Mouse (Mus musculus) midbrain, embryonic 14.5 days (tissue): ENCODE results near the gene Prtn3. TPM values are rescaled to one million over a fixed set of nuclear protein-coding genes. Genes with fewer than 3 reads are reported as not detected.

ENCODE experiments used
- ATAC-seq: fragments of 200-750 bp; cut with Nextera tagmentation; 2 replicates; pipeline ENCODE4 v1.8.0; 2017; ENCODE audit warnings: moderate number of reproducible peaks, moderate library complexity; ENCODE audit not compliant: low FRiP score, low TSS enrichment
- DNase-seq: peaks from one replicate; pipeline ENCODE4 v3.0.0-alpha.2; 2015
- H3K27ac ChIP-seq: fragments of 300-500 bp; sonication (generic); replicated peaks from 2 replicates; pipeline ENCODE4 v1.5.1; 2014; ENCODE audit warnings: mild to moderate bottlenecking, low read depth, low read length, moderate library complexity
- H3K27me3 ChIP-seq: fragments of 300-500 bp; sonication (generic); 2 replicates; pipeline ENCODE4 v1.6.1; 2014; ENCODE audit warnings: low read length, control low read depth, mixed read lengths; ENCODE audit not compliant: control insufficient read depth, insufficient read depth
- H3K36me3 ChIP-seq: fragments of 300-500 bp; sonication (generic); 2 replicates; pipeline ENCODE4 v1.6.1; 2014; ENCODE audit warnings: low read length, control low read depth; ENCODE audit not compliant: control insufficient read depth, insufficient read depth
- H3K4me1 ChIP-seq: fragments of 300-500 bp; sonication (generic); 2 replicates; pipeline ENCODE4 v1.6.1; 2014; ENCODE audit warnings: mild to moderate bottlenecking, antibody characterized with exemption, low read length, control low read depth; ENCODE audit not compliant: control insufficient read depth, insufficient read depth
- H3K4me2 ChIP-seq: fragments of 300-500 bp; sonication (generic); 2 replicates; pipeline ENCODE4 v1.6.1; 2014; ENCODE audit warnings: mild to moderate bottlenecking, low read length, moderate library complexity
- H3K4me3 ChIP-seq: fragments of 300-500 bp; sonication (generic); replicated peaks from 2 replicates; pipeline ENCODE4 v1.5.1; 2014; ENCODE audit warnings: low read depth, low read length
- H3K9ac ChIP-seq: fragments of 300-500 bp; sonication (generic); replicated peaks from 2 replicates; pipeline ENCODE4 v1.6.1; 2014; ENCODE audit warnings: mild to moderate bottlenecking, low read length, moderate library complexity
- H3K9me3 ChIP-seq: fragments of 300-500 bp; sonication (generic); 2 replicates; pipeline ENCODE4 v1.6.1; 2016; ENCODE audit warnings: low read length, control low read depth, mixed read lengths; ENCODE audit not compliant: control insufficient read depth
- WGBS: fragments of 180-500 bp; shearing (Covaris S2); extraction: QIAGEN DNeasy Blood & Tissue Kit; methylation state at CpG from one replicate; pipeline ENCODE4 v1.1.7; 2014; 5-methylcytosine and 5-hydroxymethylcytosine counted together
- polyA plus RNA-seq: library from polyadenylated mRNA; unstranded; fragments of >200 nt; fragmentation: Nextera tagmentation; extraction: Ambion mirVana; gene quantifications from 2 replicates; pipeline ENCODE4 v1.2.1, GENCODE M21; 2014

The Prtn3 gene
- polyA plus RNA-seq, 1 experiment from 2014 or later, result 14.9 TPM

DNA sequence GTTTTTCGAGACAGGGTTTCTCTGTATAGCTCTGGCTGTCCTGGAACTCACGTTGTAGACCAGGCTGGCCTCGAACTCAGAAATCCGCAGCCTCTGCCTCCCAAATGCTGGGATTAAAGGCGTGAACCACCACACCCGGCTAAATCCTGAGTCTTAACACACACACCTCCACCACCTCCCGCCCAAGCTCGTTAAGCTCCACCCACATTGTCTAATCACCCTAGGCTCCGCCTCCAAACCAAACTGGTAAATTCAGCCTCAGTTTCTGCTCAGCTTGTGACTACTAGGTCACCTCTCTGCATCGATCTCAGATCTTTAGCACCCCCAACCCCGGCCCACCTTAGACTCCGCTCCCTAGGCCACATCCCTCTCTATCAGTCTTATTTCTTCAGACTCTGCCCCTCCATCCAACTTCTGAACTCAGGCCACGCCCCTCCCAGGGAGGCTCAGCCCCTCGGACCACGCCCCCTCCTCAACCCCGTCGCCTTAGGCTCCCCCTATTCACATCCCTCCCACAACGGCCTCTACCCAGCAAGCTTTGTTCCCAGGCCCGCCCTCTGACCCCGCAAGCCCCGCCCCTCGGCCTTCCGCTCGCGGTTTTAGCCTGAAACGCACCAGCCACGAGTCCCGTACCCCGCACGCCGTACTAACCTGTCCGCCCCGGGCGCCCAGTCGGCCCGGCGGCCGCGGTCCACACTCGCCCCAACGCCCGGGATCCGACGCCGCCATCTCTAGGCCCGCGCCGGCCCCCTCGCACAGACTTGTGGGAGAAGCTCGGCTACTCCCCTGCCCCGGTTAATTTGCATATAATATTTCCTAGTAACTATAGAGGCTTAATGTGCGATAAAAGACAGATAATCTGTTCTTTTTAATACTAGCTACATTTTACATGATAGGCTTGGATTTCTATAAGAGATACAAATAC lies 34.2 kb downstream of the Prtn3 start, which contains the start of gene Med16:
Gene Med16 (minus strand): TSS at position 757 of the 925 bp plus-strand sequence.
- 2% methylated on average over 52 of the region's 52 CpGs for WGBS
- ATAC-seq, result peak; percentile 93
- peaks cover 50% of the 10 kb centered on the region for H3K36me3 ChIP-seq

DNA sequence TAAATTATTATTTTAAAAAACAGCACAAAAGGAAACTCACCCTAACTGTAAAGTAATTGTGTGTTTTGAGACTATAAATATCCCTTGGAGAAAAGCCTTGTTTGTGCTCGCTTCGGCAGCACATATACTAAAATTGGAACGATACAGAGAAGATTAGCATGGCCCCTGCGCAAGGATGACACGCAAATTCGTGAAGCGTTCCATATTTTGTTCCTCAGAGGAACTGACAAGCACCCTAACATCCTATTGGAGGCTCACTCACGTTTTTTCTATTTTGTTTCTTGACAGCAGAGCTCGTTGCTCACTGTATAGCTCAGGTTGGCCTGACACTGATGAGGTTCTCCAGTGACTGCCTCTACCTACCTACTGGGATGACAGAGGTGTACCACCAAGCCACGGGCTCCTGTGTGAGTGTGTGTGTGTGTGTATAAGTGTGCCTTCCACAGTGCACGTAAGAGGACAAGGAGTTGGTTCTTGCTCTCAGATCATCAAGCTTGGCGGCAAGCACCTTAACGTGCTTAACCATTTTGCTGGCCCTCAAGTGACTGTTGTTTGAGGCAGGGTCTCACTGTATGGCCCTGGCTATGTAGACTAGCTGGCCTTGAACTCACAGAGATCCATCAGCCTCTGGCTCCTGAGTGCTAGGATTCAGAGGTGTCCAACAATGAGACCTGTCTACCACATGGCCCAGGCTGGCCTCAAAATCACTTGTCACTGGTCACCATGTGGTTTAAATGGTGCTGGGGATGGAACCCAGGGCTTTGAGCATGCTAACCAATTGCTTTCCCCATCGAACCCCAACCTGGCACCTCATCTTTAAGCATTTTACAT lies 35.0 kb downstream of the Prtn3 start:
- Histone ChIP-seq H3K9me3 (no peaks in the 10 kb centered on the region), H3K36me3 (peaks cover 45% of the 10 kb centered on the region), H3K9ac (peak overlapping the region; percentile 82), H3K4me2 (peak overlapping the region; percentile 53), H3K27me3 (no peaks in the 10 kb centered on the region), H3K4me3 (peak overlapping the region; percentile 58), H3K27ac (peak overlapping the region; percentile 97), H3K4me1 (peaks cover 9% of the 10 kb centered on the region)
- DNase-seq (no peak), ATAC-seq (peak; percentile 66)
- WGBS, result 23% methylated on average over 14 of the region's 14 CpGs

More for the DNA sequence above, 34.2 kb downstream of the Prtn3 start, which contains the start of gene Med16:
- peak within 1 kb of the TSS; percentile 82 for H3K9ac ChIP-seq
- DNase-seq, result peak; percentile 95
- H3K4me2 ChIP-seq, result peak within 1 kb of the TSS; percentile 53
- H3K4me1 ChIP-seq, result peaks cover 3% of the 10 kb centered on the region; the same call in 1 of the 2 replicates
- no peaks in the 10 kb centered on the region for H3K27me3 ChIP-seq
- H3K27ac ChIP-seq, result peak within 1 kb of the TSS; percentile 97
- peak within 1 kb of the TSS; percentile 58 for H3K4me3 ChIP-seq
- H3K9me3 ChIP-seq, result no peaks in the 10 kb centered on the region

- Histone ChIP-seq H3K27me3 (no peaks in the 10 kb centered on the region), H3K4me1 (peaks cover 19% of the 10 kb centered on the region), H3K9ac (peak within 1 kb of the TSS; percentile 82; the same call in 1 of the 2 replicates), H3K4me3 (0 out of 2 replicates have a peak within 1 kb of the TSS, but pooled peaks have one; percentile 58), H3K4me2 (no peak within 1 kb of the TSS; the same call in 1 of the 2 replicates), H3K36me3 (peaks cover 35% of the 10 kb centered on the region), H3K9me3 (no peaks in the 10 kb centered on the region), H3K27ac (peak within 1 kb of the TSS; percentile 97)
- DNase-seq (no peak), ATAC-seq (no peak)
- WGBS, result 96% methylated on average over 4 of the region's 4 CpGs
These were observed 36.3 kb downstream of the Prtn3 start, which contains the start of gene Gm26602 for GRCm38 (mm10) chr10:79910556-79910955. Gene Gm26602, plus strand, starts transcription at chr10:79910856.

GRCm38 (mm10) chr10:79912412-79912811 lies 38.1 kb downstream of the Prtn3 start:
- H3K4me1 ChIP-seq, result peaks cover 25% of the 10 kb centered on the region
- no peaks in the 10 kb centered on the region for H3K9me3 ChIP-seq
- peaks cover 21% of the 10 kb centered on the region for H3K36me3 ChIP-seq
- no peak overlapping the region for H3K27ac ChIP-seq
- WGBS, result 65% methylated on average over 20 of the region's 20 CpGs
- DNase-seq, result no peak
- H3K4me3 ChIP-seq, result no peak overlapping the region
- no peaks in the 10 kb centered on the region for H3K27me3 ChIP-seq
- ATAC-seq, result no peak
- no peak overlapping the region for H3K9ac ChIP-seq
- H3K4me2 ChIP-seq, result no peak overlapping the region

GRCm38 (mm10) chr10:79914131-79914947 lies 40.1 kb downstream of the Prtn3 start:
- peaks cover 21% of the 10 kb centered on the region for H3K36me3 ChIP-seq
- peak; percentile 47 for DNase-seq
- H3K4me3 ChIP-seq, result no peak overlapping the region
- H3K4me1 ChIP-seq, result peaks cover 25% of the 10 kb centered on the region
- peak overlapping the region; percentile 16; the same call in 1 of the 2 replicates for H3K9ac ChIP-seq
- peak overlapping the region; percentile 6 for H3K4me2 ChIP-seq
- H3K27ac ChIP-seq, result peak overlapping the region; percentile 1; the same call in 1 of the 2 replicates
- no peaks in the 10 kb centered on the region for H3K9me3 ChIP-seq
- peaks cover 19% of the 10 kb centered on the region for H3K27me3 ChIP-seq
- WGBS, result 67% methylated on average over 10 of the region's 11 CpGs
- no peak for ATAC-seq

DNA sequence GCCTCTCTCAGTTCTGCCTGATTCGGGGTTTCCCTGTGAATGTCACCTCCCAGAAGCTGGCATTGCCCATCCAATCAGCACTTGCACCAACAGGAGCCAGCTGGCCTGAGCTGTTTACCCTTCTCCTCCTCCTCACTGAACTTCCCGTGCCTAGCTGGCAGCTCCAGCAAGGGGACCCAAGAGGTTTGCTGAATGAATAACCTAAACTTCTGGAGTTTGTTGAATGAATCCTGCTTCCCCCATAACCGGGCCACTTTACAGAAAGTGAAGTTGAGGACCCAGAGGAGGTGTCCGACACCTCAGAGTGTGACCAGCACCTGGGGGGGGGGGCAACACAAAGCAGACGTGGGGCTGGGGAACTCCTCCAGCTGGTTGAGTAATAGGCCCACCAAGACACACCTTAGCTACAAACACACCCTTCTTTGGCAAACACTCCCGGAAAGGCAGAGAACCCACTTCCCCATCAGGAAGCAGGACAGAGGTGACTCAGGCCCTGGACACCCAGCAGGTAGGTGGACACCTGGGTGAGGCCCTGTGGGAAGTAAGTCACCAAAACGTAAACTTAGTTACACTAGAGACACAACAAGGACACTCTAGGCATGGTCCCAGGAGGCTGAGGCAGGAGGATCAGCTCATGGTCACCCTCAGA lies 40.8 kb downstream of the Prtn3 start:
- Histone ChIP-seq H3K4me3 (no peak overlapping the region), H3K4me1 (peaks cover 22% of the 10 kb centered on the region), H3K36me3 (peaks cover 21% of the 10 kb centered on the region), H3K9me3 (no peaks in the 10 kb centered on the region), H3K27me3 (peaks cover 26% of the 10 kb centered on the region), H3K9ac (peak overlapping the region; percentile 16; the same call in 1 of the 2 replicates), H3K4me2 (peak overlapping the region; percentile 93), H3K27ac (no peak overlapping the region)
- no peak for DNase-seq
- no peak for ATAC-seq
- WGBS, result 76% methylated on average over 7 of the region's 7 CpGs

DNA sequence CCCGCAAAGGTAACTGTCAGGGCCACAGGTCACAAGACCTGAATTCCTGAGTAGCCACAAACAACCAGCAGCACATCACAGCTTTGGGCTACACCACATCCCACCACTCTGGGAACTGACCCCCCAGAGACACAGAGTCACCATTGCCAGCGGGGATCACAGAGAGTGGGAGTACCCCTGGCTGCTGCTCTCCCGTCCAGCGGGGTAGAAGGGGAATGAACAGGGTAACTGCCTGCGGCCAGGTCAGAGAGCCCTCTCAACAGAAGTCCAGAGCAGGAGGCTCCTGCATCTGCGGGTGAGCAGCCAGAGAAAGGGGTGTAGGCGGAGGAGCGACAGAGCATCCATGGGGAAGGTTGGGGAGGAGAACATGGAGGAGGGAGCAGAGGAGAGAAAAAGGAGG lies 41.8 kb downstream of the Prtn3 start:
- H3K27ac ChIP-seq, result peak overlapping the region; percentile 73; the same call in 1 of the 2 replicates
- DNase-seq (no peak), ATAC-seq (no peak)
- H3K27me3 ChIP-seq, result peaks cover 36% of the 10 kb centered on the region
- peaks cover 22% of the 10 kb centered on the region for H3K4me1 ChIP-seq
- H3K4me2 ChIP-seq, result peak overlapping the region; percentile 93
- H3K36me3 ChIP-seq, result peaks cover 13% of the 10 kb centered on the region
- H3K9ac ChIP-seq, result peak overlapping the region; percentile 96
- H3K9me3 ChIP-seq, result no peaks in the 10 kb centered on the region
- H3K4me3 ChIP-seq, result peak overlapping the region; percentile 69
- WGBS, result 8% methylated on average over 8 of the region's 8 CpGs
